Mouse (Mus musculus) spleen, adult 2 months (tissue): ENCODE measurements around the gene Irf8.

Experiments
- CTCF ChIP-seq: fragments of 200-500 bp; IDR thresholded peaks from 2 replicates; pipeline ENCODE4 v1.5.1; 2011; ENCODE audit warnings: mild to moderate bottlenecking, inconsistent platforms; ENCODE audit not compliant: insufficient read depth, insufficient read length, insufficient replicate concordance; ENCODE audit errors: extremely low read depth
- POLR2A ChIP-seq: fragments of 200-500 bp; IDR thresholded peaks from 2 replicates; pipeline ENCODE4 v1.6.1; 2011; ENCODE audit warnings: low read depth, low read length, inconsistent platforms

DNA sequence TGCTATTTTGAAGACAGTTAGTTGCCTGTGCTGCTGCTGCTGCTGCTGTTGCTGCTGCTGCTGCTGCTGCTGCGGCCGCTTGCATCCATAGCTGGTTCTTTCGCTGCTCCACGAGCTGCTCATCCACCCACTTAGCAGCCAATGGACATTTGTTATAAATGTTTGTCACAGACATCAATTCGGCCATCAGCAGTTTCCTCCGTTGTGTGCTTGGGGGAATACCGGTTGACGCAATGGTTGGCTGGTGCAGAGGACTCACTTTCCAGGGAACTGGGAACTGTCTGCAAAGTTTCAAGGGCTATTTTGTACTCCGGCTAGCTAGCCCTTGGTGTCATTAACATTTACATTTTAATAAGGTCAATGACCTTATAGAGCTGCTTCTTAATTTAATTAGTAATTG, 32.0 kb upstream of the Irf8 start:
- no peak for TF ChIP-seq POLR2A
- TF ChIP-seq CTCF = no peak
